Mouse (Mus musculus): ENCODE results near the gene Tmem200b.

Tmem200b gene

GRCm38 (mm10) chr4:131921461-131922346 is at the start of gene Tmem200b:
Gene Tmem200b (plus strand): TSS chr4:131921771.
- DNase-seq (ENCODE audit: low read depth in 2 of 2, low spot score in 2 of 2): no peak

GRCm38 (mm10) chr4:131872672-131873292 is 48.8 kb upstream of the Tmem200b start:
- no peak for DNase-seq (ENCODE audit: low read depth in 2 of 2, low spot score in 2 of 2)

- peak; percentile 84 to 85 for DNase-seq (ENCODE audit: low read depth in 2 of 2, low spot score in 2 of 2)
These were observed 48.0 kb upstream of the Tmem200b start, which contains the start of gene Srsf4 for GRCm38 (mm10) chr4:131873293-131874168. Gene Srsf4 (plus strand): TSS chr4:131873617.

DNA sequence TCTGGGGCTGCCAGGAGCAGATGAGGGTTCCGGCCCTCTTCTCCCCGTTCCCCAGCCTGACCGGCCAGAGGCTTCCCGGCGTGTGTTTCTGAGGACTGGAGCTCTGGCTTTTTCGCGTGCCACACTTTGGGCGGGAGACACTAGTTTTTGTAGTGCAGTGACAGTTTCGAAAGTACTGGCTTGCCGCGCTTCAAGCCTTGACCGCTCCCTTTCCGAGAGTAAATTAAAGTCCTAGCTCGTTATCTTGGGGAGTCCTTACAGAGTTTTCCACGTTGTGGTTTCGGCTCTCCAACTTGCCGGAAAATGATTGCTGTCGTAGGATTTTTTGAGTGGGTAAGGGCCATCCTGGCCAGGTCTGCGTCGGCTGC is 47.4 kb upstream of the Tmem200b start:
- DNase-seq (ENCODE audit: low read depth in 2 of 2, low spot score in 2 of 2): no peak

DNA sequence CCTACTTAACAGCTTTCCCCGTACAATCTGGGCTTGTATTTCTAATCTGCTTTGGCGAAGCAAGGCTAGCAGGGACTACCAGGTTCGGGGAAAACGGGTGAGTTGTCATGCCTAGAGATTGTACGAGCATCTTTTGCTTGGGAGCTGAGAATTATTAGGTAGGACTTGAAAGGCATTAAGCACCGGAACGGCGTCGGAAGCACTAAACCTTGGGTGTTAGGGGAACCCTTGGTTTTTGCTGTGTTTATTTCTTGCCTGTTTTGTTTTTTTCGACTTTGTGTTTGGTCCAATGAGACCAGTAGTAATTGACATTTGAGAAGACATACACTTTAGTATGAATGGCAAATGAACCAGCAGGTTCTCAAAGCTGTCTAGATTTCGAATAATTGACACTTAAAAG is 47.0 kb upstream of the Tmem200b start:
- DNase-seq (ENCODE audit: low read depth in 2 of 2, low spot score in 2 of 2): no peak

DNA sequence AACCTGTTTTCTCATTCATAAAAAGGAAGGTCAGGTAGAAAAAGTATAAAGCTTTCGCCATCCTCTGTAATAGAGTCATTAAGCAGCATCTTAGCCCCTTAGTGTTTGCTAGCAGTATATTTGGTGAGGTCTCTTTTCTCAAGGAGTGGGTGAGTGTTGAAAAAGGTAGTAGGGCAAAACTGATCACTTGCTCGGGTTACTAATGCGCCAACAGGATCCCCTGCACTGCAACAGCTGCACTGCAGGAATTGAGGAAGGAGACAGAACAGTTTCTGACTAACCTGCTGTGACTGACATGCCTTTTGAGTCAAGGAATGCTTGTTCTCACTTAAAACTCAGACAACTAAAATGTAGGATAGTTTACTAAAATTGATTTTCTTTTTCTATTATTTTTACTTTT is 46.3 kb upstream of the Tmem200b start:
- DNase-seq (ENCODE audit: low read depth in 2 of 2, low spot score in 2 of 2): no peak

DNA sequence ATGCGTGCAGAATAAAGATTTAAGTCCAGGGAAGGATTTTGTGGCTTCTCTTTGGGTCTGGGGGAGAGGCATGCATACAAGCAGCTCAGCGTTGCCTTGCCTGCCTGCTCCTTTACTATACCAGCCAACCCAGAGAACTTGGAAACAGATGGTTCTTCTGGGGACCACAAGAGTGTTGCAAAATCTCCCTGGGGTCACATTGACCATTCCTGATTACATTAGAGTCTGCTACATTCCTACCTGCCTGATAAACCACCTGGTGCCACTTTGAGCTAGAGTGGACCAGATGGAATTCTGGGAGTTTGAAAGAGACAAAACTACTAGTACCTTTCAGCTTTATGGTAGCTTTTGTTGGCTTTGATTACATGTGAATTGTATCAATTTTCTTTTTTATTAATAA is 44.7 kb upstream of the Tmem200b start:
- DNase-seq (ENCODE audit: low read depth in 2 of 2, low spot score in 2 of 2): no peak

DNA sequence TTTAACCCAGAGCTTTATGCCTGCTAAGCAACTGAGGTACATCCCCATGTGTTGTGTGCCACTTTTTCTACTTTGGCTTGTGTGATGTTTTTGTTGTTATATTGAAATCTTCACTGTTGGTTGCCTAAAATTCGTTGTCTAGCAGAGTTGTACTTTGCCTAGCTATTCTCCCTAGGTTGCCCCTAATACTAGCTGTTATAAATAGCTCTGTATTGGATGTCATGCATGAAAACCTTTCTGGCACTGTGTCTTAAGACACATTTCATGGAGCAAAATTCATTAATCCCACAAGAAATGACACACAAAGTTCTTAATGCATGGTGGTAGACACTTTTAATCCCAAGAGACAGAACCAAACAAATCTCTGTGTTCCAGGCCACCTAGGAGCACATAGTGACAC is 41.9 kb upstream of the Tmem200b start:
- no peak for DNase-seq (ENCODE audit: low read depth in 2 of 2, low spot score in 2 of 2)

GRCm38 (mm10) chr4:131881306-131881705 is 40.3 kb upstream of the Tmem200b start:
- DNase-seq (ENCODE audit: low read depth in 2 of 2, low spot score in 2 of 2): no peak

- DNase-seq (ENCODE audit: low read depth in 2 of 2, low spot score in 2 of 2): no peak
These were observed 38.0 kb upstream of the Tmem200b start for GRCm38 (mm10) chr4:131883571-131883970.

GRCm38 (mm10) chr4:131885376-131885775 is 36.2 kb upstream of the Tmem200b start:
- no peak for DNase-seq (ENCODE audit: low read depth in 2 of 2, low spot score in 2 of 2)

GRCm38 (mm10) chr4:131888564-131888963 is 33.0 kb upstream of the Tmem200b start:
- DNase-seq (ENCODE audit: low read depth in 2 of 2, low spot score in 2 of 2): no peak

DNA sequence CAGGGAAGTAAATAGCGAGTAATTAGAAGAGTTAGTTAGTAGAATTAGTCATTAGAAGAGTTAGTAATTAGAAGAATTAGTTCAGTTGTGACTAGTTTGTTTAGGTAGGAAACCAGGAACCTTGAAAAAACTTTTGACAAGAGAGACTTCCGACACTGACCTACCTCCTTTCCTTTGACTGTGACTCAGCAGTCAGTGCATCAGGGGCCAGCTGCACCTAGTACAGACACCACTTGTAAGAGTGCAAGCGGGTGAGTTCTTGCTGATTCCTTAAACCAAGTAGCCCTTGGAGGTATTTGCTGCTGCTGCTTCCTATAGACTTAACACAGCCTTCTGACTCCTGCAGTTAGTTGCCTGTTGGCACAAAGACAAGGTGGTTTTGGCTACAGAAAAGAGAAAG is 30.9 kb upstream of the Tmem200b start:
- DNase-seq (ENCODE audit: low read depth in 2 of 2, low spot score in 2 of 2): no peak

DNA sequence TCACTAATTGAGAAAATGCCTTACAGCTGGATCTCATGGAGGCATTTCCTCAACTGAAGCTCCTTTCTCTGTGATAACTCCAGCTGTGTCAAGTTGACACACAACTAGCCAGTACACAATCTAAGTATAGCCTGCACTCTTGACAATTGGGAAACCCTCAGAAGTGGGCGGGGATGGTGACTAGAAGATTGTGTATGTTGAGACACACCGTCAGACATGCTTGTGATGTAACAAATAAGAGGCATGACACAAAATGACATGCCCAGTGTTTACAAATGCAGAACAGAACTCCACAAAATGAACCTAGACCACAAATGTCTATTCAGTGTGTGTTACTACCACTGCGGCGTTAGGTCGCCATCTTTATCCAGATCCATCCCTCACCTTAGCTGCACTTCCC is 24.5 kb upstream of the Tmem200b start:
- DNase-seq (ENCODE audit: low read depth in 2 of 2, low spot score in 2 of 2): no peak

DNA sequence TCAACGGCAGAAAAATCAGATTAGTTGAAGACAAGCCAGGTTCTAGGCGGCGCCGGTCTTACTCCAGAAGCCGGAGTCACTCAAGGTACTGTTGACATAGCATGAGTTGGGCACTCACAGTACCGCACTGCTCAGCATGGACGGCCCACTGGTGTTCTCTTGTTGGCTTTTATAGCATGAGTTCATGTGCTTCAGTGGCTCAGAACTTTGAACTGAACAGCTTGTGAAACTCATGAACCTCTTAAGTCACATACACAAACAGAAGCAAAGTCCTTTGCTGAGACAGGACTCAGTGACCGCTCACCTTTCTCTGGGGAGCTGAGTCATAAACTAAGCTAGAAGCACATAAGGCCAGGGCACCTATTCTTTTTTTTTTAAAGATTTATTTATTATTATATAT is 23.8 kb upstream of the Tmem200b start:
- no peak for DNase-seq (ENCODE audit: low read depth in 2 of 2, low spot score in 2 of 2)

DNA sequence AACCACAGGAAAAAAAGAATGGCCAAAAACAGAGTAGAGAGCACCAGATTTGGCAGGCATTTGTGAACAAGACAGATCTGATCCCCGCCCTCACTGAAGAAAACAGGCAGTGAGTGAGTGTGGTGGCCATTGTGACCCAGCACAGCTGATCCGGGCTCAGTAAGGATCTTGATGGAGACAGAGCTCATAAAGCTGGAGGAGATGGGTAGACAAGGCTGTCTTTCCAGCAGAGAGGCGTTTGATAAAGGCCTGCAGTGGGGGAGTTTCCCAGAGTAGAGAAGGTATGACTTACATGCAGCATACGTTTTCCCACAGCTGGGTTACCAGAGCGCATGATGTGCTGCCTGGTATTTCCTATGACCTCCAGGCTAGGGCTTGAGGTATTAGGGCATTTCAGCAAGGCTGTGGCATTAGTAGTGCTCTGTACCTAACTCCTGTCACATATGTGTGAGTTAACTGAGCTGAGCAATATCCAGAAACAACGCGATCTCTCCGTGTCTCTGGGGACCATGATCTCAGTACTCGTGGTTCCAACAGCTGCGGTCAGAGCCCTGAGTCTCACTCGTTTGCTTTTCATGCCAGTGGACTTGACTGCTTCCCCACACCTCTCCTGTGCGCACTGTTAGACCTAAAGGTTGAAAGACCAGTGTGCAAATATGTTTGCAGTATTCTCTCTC is 22.9 kb upstream of the Tmem200b start:
- no peak for DNase-seq (ENCODE audit: low read depth in 2 of 2, low spot score in 2 of 2)

DNA sequence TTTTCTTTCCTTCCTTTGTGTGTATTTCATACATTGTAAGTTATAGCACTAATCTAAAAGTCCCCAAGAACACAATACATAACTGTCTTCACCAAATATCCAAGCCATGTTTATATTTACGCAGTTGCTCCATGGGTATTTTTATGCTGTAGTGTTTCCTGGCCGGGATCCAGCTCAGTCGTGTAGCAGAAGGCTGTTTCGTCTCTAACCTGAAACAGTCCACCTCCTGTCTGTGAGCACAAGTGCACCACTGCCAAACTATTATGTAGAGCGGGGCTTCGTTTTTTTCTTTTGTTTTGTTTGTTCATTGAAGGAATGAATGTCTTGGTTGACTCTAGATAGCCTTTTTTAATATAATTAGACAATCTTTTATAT is 22.4 kb upstream of the Tmem200b start:
- no peak for DNase-seq (ENCODE audit: low read depth in 2 of 2, low spot score in 2 of 2)

GRCm38 (mm10) chr4:131901090-131901489 is 20.5 kb upstream of the Tmem200b start:
- DNase-seq (ENCODE audit: low read depth in 2 of 2, low spot score in 2 of 2): no peak

DNA sequence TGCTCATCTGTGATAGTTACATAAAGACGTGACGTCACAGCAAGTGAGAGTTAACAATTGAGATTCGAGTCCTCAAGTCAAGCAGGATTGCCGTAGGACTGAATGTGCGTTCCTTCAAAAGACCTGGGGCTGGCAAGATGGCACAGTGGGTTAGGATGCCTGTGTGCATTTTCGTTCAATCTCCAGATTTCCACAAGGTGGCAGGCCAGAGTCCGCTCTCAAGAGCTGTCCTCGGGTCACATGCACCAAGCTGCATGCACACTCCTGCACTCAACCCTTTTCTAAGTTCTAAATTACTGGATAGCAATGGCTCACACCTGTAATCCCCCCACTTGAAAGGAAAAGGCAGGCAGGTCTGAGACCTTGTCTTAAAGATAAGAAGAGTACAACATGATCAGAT is 17.1 kb upstream of the Tmem200b start:
- DNase-seq (ENCODE audit: low read depth in 2 of 2, low spot score in 2 of 2): no peak

- DNase-seq (ENCODE audit: low read depth in 2 of 2, low spot score in 2 of 2): no peak
These were observed 15.1 kb upstream of the Tmem200b start for GRCm38 (mm10) chr4:131906423-131906822.

DNA sequence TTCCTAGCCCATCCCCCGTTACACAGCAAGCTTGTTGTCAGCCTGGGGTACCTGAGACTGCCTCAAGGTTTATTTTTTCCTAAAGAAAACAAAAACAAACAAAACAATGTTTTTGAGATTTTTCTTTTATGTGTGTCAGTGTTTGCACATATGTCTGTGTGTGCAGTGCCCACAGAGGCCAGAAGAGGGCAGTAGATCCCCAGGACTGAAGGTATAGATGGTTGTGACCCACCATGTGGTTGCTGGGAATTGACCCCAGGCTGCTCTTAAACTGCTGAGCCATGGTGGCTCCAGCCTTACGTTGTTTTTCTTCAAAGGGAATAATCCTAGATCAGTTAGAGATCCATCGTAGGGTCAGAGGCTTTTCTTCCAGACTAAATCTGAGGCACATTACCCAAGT is 13.7 kb upstream of the Tmem200b start:
- no peak for DNase-seq (ENCODE audit: low read depth in 2 of 2, low spot score in 2 of 2)
